13 mouse cellular contexts compared by ENCODE assay signal in the genomic region with DNA sequence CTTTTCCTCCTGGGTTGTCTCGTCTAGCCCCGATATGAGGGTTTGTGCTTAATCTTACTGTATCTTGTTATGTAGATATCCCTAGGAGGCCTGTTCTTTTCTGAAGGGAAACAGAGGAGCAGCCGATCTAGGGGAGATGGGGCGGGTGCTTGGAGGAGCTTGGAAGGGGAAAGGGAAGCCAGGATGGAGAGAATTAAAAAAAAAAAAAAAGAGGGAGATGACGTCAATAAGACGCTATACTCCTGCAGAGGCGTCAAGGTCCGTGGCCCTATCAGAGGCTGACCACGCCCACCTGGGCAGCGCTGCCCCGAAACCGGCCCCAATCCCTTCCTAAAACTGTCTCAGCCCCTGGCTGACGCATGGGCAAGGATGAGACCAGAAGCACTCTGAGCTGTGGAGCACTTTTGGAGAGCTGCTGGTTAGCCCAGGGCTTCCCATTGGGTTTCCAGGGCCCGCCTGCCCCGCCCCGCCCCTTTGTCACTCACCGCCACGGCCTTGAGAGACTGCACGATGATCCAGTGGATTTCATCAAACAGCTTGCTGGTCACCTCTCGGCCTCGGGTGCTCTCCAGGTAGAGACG. TPM values are rescaled to one million over a fixed set of nuclear protein-coding genes. Genes with fewer than 3 reads are reported as not detected.
DNase-seq lines count a peak whose midpoint lies in the region; ATAC-seq and TF ChIP-seq lines count a peak whose summit lies in the region.
"Had no signal": no experiment of that assay in that cellular context is flagged by ENCODE, and none has a peak within 500 bp of the region (broad histone marks: within the 10 kb centered on the region; RNA-seq: fewer than 3 reads in every experiment).

No protein-coding gene starts in this region.

- peaks cover 14% of the 10 kb centered on the region for H3K4me1 ChIP-seq in heart, embryonic 13.5 days
- H3K4me1 ChIP-seq in heart, adult 2 months (ENCODE audit: control insufficient read depth, insufficient read depth, low read length): no peaks in the 10 kb centered on the region
- H3K4me1 ChIP-seq in E14TG2a.4 (replicated peaks; ENCODE audit: low read depth, low read length) (peaks cover 55% of the 10 kb centered on the region), MEL (ENCODE audit: control insufficient read depth in 1 of 2, insufficient read depth in 2 of 2, low read length in 2 of 2) (peaks cover 19 to 35% of the 10 kb centered on the region in 2 experiments)
- H3K4me1 ChIP-seq: lung, embryonic 15.5 days; stomach, embryonic 15.5 days had no signal

- no peak for TF ChIP-seq EP300 in heart, adult 2 months (IDR thresholded peaks at IDR 0.05; ENCODE audit: insufficient read depth, low read depth, low read length)
- TF ChIP-seq EP300 in MEL (IDR thresholded peaks at IDR 0.05; ENCODE audit: low read depth in 1 of 2, low read length in 2 of 2): no peak

- no peaks in the 10 kb centered on the region for H3K27me3 ChIP-seq in heart, embryonic 13.5 days (replicated peaks)
- no peaks in the 10 kb centered on the region for H3K27me3 ChIP-seq in heart, adult 2 months (ENCODE audit: control insufficient read depth, insufficient read depth, low read length)
- H3K27me3 ChIP-seq in E14TG2a.4 (ENCODE audit: insufficient read depth, low read length): no peaks in the 10 kb centered on the region
- H3K27me3 ChIP-seq in MEL (ENCODE audit: control insufficient read depth in 1 of 2, insufficient read depth in 2 of 2, low read length in 2 of 2): no peaks in the 10 kb centered on the region
- H3K27me3 ChIP-seq: lung, embryonic 15.5 days; stomach, embryonic 15.5 days had no signal

- no peak overlapping the region for H3K27ac ChIP-seq in heart, embryonic 13.5 days (replicated peaks)
- H3K27ac ChIP-seq in heart, adult 2 months: no peak overlapping the region
- H3K27ac ChIP-seq in MEL (ENCODE audit: control insufficient read depth, low read depth, low read length): peak overlapping the region; percentile 40
- H3K27ac ChIP-seq: lung, embryonic 15.5 days; stomach, embryonic 15.5 days had no signal

- WGBS in heart, embryonic 13.5 days: 50% methylated on average over 22 of the region's 22 CpGs
- WGBS in heart, adult 2 months: 84% methylated on average over 22 of the region's 22 CpGs

- H3K36me3 ChIP-seq in heart, embryonic 13.5 days: peaks cover 91% of the 10 kb centered on the region
- H3K36me3 ChIP-seq in heart, adult 2 months (ENCODE audit: control insufficient read depth, insufficient read depth, low read length): no peaks in the 10 kb centered on the region
- H3K36me3 ChIP-seq in E14TG2a.4 (ENCODE audit: insufficient read depth, low read length) (peaks cover 41% of the 10 kb centered on the region), MEL (ENCODE audit: control insufficient read depth in 1 of 2, insufficient read depth in 2 of 2, low read length in 2 of 2) (peaks cover 0 to 25% of the 10 kb centered on the region in 2 experiments; a peak in 2 of 4 replicates)

- TF ChIP-seq POLR2A in heart, adult 2 months (IDR thresholded peaks at IDR 0.05; ENCODE audit: insufficient read depth, low read depth, low read length): no peak
- no peak for TF ChIP-seq POLR2A in MEL (IDR thresholded peaks at IDR 0.05; ENCODE audit: control insufficient read depth in 1 of 2, insufficient read depth in 1 of 2, low read depth in 1 of 2, low read length in 2 of 2, poor library complexity in 1 of 2)

- H3K4me2 ChIP-seq in heart, embryonic 13.5 days: peak overlapping the region; percentile 38
- H3K4me2 ChIP-seq: lung, embryonic 15.5 days; stomach, embryonic 15.5 days had no signal

- H3K4me3 ChIP-seq in heart, embryonic 13.5 days: peak overlapping the region; percentile 21
- no peak overlapping the region for H3K4me3 ChIP-seq in heart, adult 2 months
- H3K4me3 ChIP-seq in E14TG2a.4 (replicated peaks; ENCODE audit: low read length): peak overlapping the region; percentile 60
- H3K4me3 ChIP-seq in MEL (ENCODE audit: control insufficient read depth in 1 of 2, insufficient read depth in 1 of 2, low read depth in 2 of 2, low read length in 2 of 2): no peak overlapping the region
- H3K4me3 ChIP-seq: lung, embryonic 15.5 days; stomach, embryonic 15.5 days had no signal

- ATAC-seq in heart, embryonic 13.5 days (ENCODE audit: extremely low read depth, insufficient number of reproducible peaks, low FRiP score, low TSS enrichment): peak; percentile 63
- no peak for ATAC-seq in monocyte, adult 5-6 weeks (replicated peaks; ENCODE audit: insufficient number of reproducible peaks, low FRiP score, low TSS enrichment, poor library complexity, severe bottlenecking)

- no peak overlapping the region for H3K9ac ChIP-seq in heart, embryonic 13.5 days
- H3K9ac ChIP-seq in heart, adult 2 months (ENCODE audit: low read depth, low read length): no peak overlapping the region
- H3K9ac ChIP-seq in MEL (ENCODE audit: control insufficient read depth, low read depth, low read length, poor library complexity, severe bottlenecking): no peak overlapping the region
- H3K9ac ChIP-seq: lung, embryonic 15.5 days; stomach, embryonic 15.5 days had no signal

- TF ChIP-seq RAD21 in MEL (IDR thresholded peaks at IDR 0.05; ENCODE audit: low read depth, low read length): no peak

- H3K79me2 ChIP-seq in heart, adult 2 months (replicated peaks; ENCODE audit: control insufficient read depth, insufficient read depth, low read length): no peaks in the 10 kb centered on the region
- H3K79me2 ChIP-seq in MEL (ENCODE audit: control insufficient read depth, insufficient read depth, low read length, poor library complexity): no peaks in the 10 kb centered on the region

- TF ChIP-seq CTCF in heart, adult 2 months (IDR thresholded peaks at IDR 0.05): no peak
- no peak for TF ChIP-seq CTCF in E14TG2a.4 (conservative IDR thresholded peaks at IDR 0.05; ENCODE audit: low read length)
- no peak for TF ChIP-seq CTCF in MEL (IDR thresholded peaks at IDR 0.05 in 2 of 3, conservative IDR thresholded peaks at IDR 0.05 in 1 of 3; ENCODE audit: control insufficient read depth in 1 of 3, insufficient read depth in 1 of 3, low read depth in 2 of 3, low read length in 3 of 3, poor library complexity in 1 of 3, severe bottlenecking in 1 of 3)

- DNase-seq in heart, adult 2 months: no peak
- no peak for DNase-seq in MEL (ENCODE audit: low read depth, low spot score)
- DNase-seq in liver: peak; percentile 78
- no peak for DNase-seq in urinary bladder, postnatal 25 days (ENCODE audit: low spot score)
- no peak for DNase-seq in embryo, embryonic 11 days
- DNase-seq: kidney, postnatal 36 days had no signal

- intact Hi-C loops in heart, adult 2 months (cut with DNase I): no loop called here

- H3K9me3 ChIP-seq in heart, embryonic 13.5 days: no peaks in the 10 kb centered on the region
- no peaks in the 10 kb centered on the region for H3K9me3 ChIP-seq in E14TG2a.4 (ENCODE audit: low read length)
- no peaks in the 10 kb centered on the region for H3K9me3 ChIP-seq in MEL (replicated peaks; ENCODE audit: insufficient read depth, low read length)
- H3K9me3 ChIP-seq: lung, embryonic 15.5 days; stomach, embryonic 15.5 days had no signal

TF ChIP-seq in MEL, 35 proteins besides CTCF, POLR2A, EP300 and RAD21:
- 0 out of 2 replicates have a peak, but pooled peaks have one; percentile 10 for TF ChIP-seq MYB (IDR thresholded peaks at IDR 0.05; ENCODE audit: low read depth, low read length)
- TF ChIP-seq ZNF384 (IDR thresholded peaks at IDR 0.05; ENCODE audit: low read depth, low read length): peak; percentile 37; the same call in 1 of the 2 replicates
- no peak for TF ChIP-seq NELFE (IDR thresholded peaks at IDR 0.05; ENCODE audit: low read depth, low read length)

RNA-seq across cellular contexts. Expression of a gene that starts 14.8 kb away (rescaled TPM):
- polyA plus RNA-seq in heart, embryonic 13.5 days (2015; fragmentation: Nextera tagmentation; extraction: Ambion mirVana): 21.5 and 22.1 TPM in 2 replicates
- total RNA-seq in heart, adult 2 months (2021): 10 to 100 TPM; 52.1 to 62.9 TPM
- 37.6 and 41.3 TPM in 2 replicates for polyA plus RNA-seq in heart, adult 2 months (2012; rRNA removed)
- 3.4 and 4.4 TPM in 2 replicates for total RNA-seq in MEL (2012; rRNA removed)
- polyA plus RNA-seq in MEL (2012; ENCODE audit: insufficient read depth in 1 of 2, insufficient read length in 2 of 2, low read depth in 1 of 2, low replicate concordance in 2 of 2, missing spikeins in 1 of 2): 10 to 100 TPM in 1 of 2 experiments, not detected in 1; 14.1 TPM
- total RNA-seq in monocyte, adult 5-6 weeks (2017): 5.0 to 6.9 TPM (median 5.2 TPM) in 3 replicates

RNA-seq across cellular contexts. Expression of a gene that starts 30.8 kb away (rescaled TPM):
- polyA plus RNA-seq in heart, embryonic 13.5 days (2015; fragmentation: Nextera tagmentation; extraction: Ambion mirVana): 31.2 and 31.8 TPM in 2 replicates
- 10 to 100 TPM in 1 of 2 experiments, 1 to 10 TPM in 1; 8.3 to 10.9 TPM for total RNA-seq in heart, adult 2 months (2021)
- polyA plus RNA-seq in heart, adult 2 months (2012; rRNA removed): 11.7 and 21.8 TPM in 2 replicates
- total RNA-seq in MEL (2012; rRNA removed): 5.1 and 7.6 TPM in 2 replicates
- polyA plus RNA-seq in MEL (2012; ENCODE audit: insufficient read depth in 1 of 2, insufficient read length in 2 of 2, low read depth in 1 of 2, low replicate concordance in 2 of 2, missing spikeins in 1 of 2): 10 to 100 TPM in 1 of 2 experiments, not detected in 1; 10.2 TPM
- total RNA-seq in monocyte, adult 5-6 weeks (2017): not detected in 3 replicates
- total RNA-seq: common myeloid progenitor, adult 5-6 weeks; left cerebral cortex, adult 18-20 months had no signal

RNA-seq across cellular contexts. Expression of a gene that starts 31.5 kb away (rescaled TPM):
- 56.8 and 57.8 TPM in 2 replicates for polyA plus RNA-seq in heart, embryonic 13.5 days (2015; fragmentation: Nextera tagmentation; extraction: Ambion mirVana)
- total RNA-seq in heart, adult 2 months (2021): 100 to 1,000 TPM; 200 to 246 TPM
- polyA plus RNA-seq in heart, adult 2 months (2012; rRNA removed): 111 and 169 TPM in 2 replicates
- 58.7 and 64.7 TPM in 2 replicates for total RNA-seq in MEL (2012; rRNA removed)
- 100 to 1,000 TPM; 103 to 425 TPM for polyA plus RNA-seq in MEL (2012; ENCODE audit: insufficient read depth in 1 of 2, insufficient read length in 2 of 2, low read depth in 1 of 2, low replicate concordance in 2 of 2, missing spikeins in 1 of 2)
- 92.8 to 153 TPM (median 103 TPM) in 3 replicates for total RNA-seq in monocyte, adult 5-6 weeks (2017)

Comparison
In these comparisons a context has a peak if more than half of its experiments do, and no peak if none do; other contexts are left out.
1. H3K4me3 ChIP-seq: peak in heart, embryonic 13.5 days (single experiment) and E14TG2a.4 (single experiment); none in heart, adult 2 months (single experiment) and MEL (0 of 2).